Mouse (Mus musculus) MEL (cell line): ENCODE data around the gene Sowaha.
A peak's percentile ranks its signal among the peaks of the same experiment; 100 is the strongest.

Experiments
- BHLHE40 ChIP-seq: IDR thresholded peaks from 2 replicates; pipeline ENCODE4 v1.6.1; 2012; ENCODE audit warnings: low read depth, mild to moderate bottlenecking, inconsistent platforms, low read length, improper control_type of control experiment, borderline replicate concordance
- CTCF ChIP-seq, 3 experiments: IDR thresholded peaks in 2 of 3; conservative IDR thresholded peaks in 1 of 3; 2 replicates each; pipeline ENCODE4 v1.5.1; 2011 to 2012; ENCODE audit warnings: low read length in 3 of 3, low read depth in 2 of 3, mild to moderate bottlenecking in 2 of 3, improper control_type of control experiment in 1 of 3, inconsistent platforms in 1 of 3, mixed read lengths in 1 of 3, moderate library complexity in 1 of 3; ENCODE audit not compliant: control insufficient read depth in 1 of 3, insufficient read depth in 1 of 3, poor library complexity in 1 of 3, severe bottlenecking in 1 of 3
- EP300 ChIP-seq, 2 experiments: IDR thresholded peaks; 2 replicates each; pipeline ENCODE4 v1.6.1; 2011; ENCODE audit warnings: improper control_type of control experiment in 2 of 2, low read length in 2 of 2, low read depth in 1 of 2, mild to moderate bottlenecking in 1 of 2
- ETS1 ChIP-seq: IDR thresholded peaks from 2 replicates; pipeline ENCODE4 v1.6.1; 2012; ENCODE audit warnings: low read depth, mild to moderate bottlenecking, inconsistent platforms, low read length, improper control_type of control experiment, moderate library complexity
- GATA1 ChIP-seq: IDR thresholded peaks from 2 replicates; pipeline ENCODE4 v1.6.1; 2011; ENCODE audit warnings: low read depth, low read length, improper control_type of control experiment
- JUND ChIP-seq: IDR thresholded peaks from 2 replicates; pipeline ENCODE4 v1.6.1; 2011; ENCODE audit warnings: low read depth, mild to moderate bottlenecking, improper control_type of control experiment, low read length
- MYC ChIP-seq: IDR thresholded peaks from 2 replicates; pipeline ENCODE4 v1.6.1; 2011; ENCODE audit warnings: low read depth, mild to moderate bottlenecking, low read length, improper control_type of control experiment, moderate library complexity
- NELFE ChIP-seq: IDR thresholded peaks from 2 replicates; pipeline ENCODE4 v1.6.1; 2011; ENCODE audit warnings: low read depth, low read length, improper control_type of control experiment
- POLR2A ChIP-seq, 2 experiments: IDR thresholded peaks; 2 replicates each; pipeline ENCODE4 v1.6.1; 2011 to 2012; ENCODE audit warnings: low read length in 2 of 2, mild to moderate bottlenecking in 2 of 2, control low read depth in 1 of 2, improper control_type of control experiment in 1 of 2, low read depth in 1 of 2, moderate library complexity in 1 of 2; ENCODE audit not compliant: control insufficient read depth in 1 of 2, insufficient read depth in 1 of 2, poor library complexity in 1 of 2
- POLR2AphosphoS2 ChIP-seq: IDR thresholded peaks from 2 replicates; pipeline ENCODE4 v1.6.1; 2011; ENCODE audit warnings: low read length, improper control_type of control experiment
- SIN3A ChIP-seq: IDR thresholded peaks from 2 replicates; pipeline ENCODE4 v1.6.1; 2012; ENCODE audit warnings: low read length, improper control_type of control experiment, inconsistent platforms
- ZC3H11A ChIP-seq: IDR thresholded peaks from 2 replicates; pipeline ENCODE4 v1.6.1; 2012; ENCODE audit warnings: low read depth, mild to moderate bottlenecking, inconsistent platforms, low read length, improper control_type of control experiment
- ZMIZ1 ChIP-seq: IDR thresholded peaks from 2 replicates; pipeline ENCODE4 v1.6.1; 2012; ENCODE audit warnings: low read depth, mild to moderate bottlenecking, inconsistent platforms, low read length, improper control_type of control experiment, moderate library complexity

DNA sequence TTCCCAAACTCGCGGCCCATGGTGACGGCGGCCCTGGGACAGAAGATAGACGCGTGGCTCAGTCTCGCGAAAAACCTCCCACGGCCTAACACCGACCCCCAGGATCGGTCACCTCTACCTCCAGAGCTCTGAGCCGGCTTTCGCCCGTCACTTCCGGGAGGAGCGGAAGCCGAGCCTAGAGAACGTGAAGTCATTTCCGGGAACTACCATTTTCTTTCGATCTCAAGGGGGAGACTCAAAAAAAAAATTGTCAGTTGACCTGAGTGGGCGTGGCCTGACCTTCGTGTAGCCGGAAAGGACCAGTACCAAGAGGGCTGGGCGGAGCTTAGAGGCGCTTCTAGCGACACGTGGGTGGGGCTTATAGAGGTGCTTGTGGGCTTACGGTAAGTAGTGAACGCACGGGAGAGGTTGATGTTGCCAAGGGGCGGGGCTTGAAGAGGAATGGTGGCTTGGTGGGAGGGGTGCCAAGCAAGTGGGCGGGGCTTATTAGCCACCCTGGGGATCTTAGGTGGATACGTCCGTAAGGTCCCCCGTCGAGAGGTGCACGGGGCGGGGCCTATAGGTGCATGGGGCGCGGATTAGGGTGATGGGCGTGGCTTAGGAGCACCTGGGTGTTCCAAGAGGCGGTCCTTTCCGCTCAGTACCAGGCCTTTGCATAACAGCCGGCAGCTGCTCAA, 49.3 kb downstream of the Sowaha start, which contains the start of the genes Uqcrq and Gdf9:
- TF ChIP-seq EP300 (IDR thresholded peaks at IDR 0.05; ENCODE audit: low read depth in 1 of 2, low read length in 2 of 2) = peak in 1 of 2 experiments; percentile 4; a peak in 1 of 4 replicates
- TF ChIP-seq MYC = peak; percentile 77
- TF ChIP-seq NELFE = peak; percentile 98
- peak; percentile 49; the same call in 1 of the 2 replicates for TF ChIP-seq BHLHE40
- no peak for TF ChIP-seq GATA1
- no peak for TF ChIP-seq CTCF (IDR thresholded peaks at IDR 0.05 in 2 of 3, conservative IDR thresholded peaks at IDR 0.05 in 1 of 3; ENCODE audit: control insufficient read depth in 1 of 3, insufficient read depth in 1 of 3, low read depth in 2 of 3, low read length in 3 of 3, poor library complexity in 1 of 3, severe bottlenecking in 1 of 3)
- no peak for TF ChIP-seq JUND
- peak; percentile 94 to 98 for TF ChIP-seq POLR2A (IDR thresholded peaks at IDR 0.05; ENCODE audit: control insufficient read depth in 1 of 2, insufficient read depth in 1 of 2, low read depth in 1 of 2, low read length in 2 of 2, poor library complexity in 1 of 2)
- TF ChIP-seq POLR2AphosphoS2 = peak; percentile 90
- peak; percentile 97 for TF ChIP-seq SIN3A
- TF ChIP-seq ZMIZ1 = peak; percentile 85
- TF ChIP-seq ETS1 = no peak; the same call in 1 of the 2 replicates
- no peak for TF ChIP-seq ZC3H11A
